Mouse (Mus musculus) thymus, adult 2 months (tissue): Measurements from ENCODE around the gene Slc9a3r2. TPM values are rescaled to one million over a fixed set of nuclear protein-coding genes. Genes with fewer than 3 reads are reported as not detected.

Experiments
- DNase-seq: peaks from one replicate; pipeline ENCODE4 v3.0.0; 2021
- H3K27ac ChIP-seq: fragments of 200-500 bp; 2 replicates; pipeline ENCODE4 v1.5.1; 2012; ENCODE audit warnings: low read length, control low read depth; ENCODE audit not compliant: control insufficient read depth, insufficient read depth
- H3K27me3 ChIP-seq: fragments of 200-500 bp; 2 replicates; pipeline ENCODE4 v1.6.1; 2012; ENCODE audit warnings: mild to moderate bottlenecking, low read length, moderate library complexity, mixed read lengths; ENCODE audit not compliant: control insufficient read depth, insufficient read depth
- H3K36me3 ChIP-seq: fragments of 200-500 bp; 2 replicates; pipeline ENCODE4 v1.6.1; 2012; ENCODE audit warnings: mild to moderate bottlenecking, low read length, moderate library complexity; ENCODE audit not compliant: control insufficient read depth, insufficient read depth
- H3K4me1 ChIP-seq: fragments of 200-500 bp; replicated peaks from 2 replicates; pipeline ENCODE4 v1.6.1; 2012; ENCODE audit warnings: low read length; ENCODE audit not compliant: control insufficient read depth, insufficient read depth
- H3K4me3 ChIP-seq: fragments of 200-500 bp; 2 replicates; pipeline ENCODE4 v1.5.1; 2012; ENCODE audit warnings: mild to moderate bottlenecking, low read length, control low read depth, moderate library complexity; ENCODE audit not compliant: control insufficient read depth, insufficient read depth
- CTCF ChIP-seq: fragments of 200-500 bp; IDR thresholded peaks from 2 replicates; pipeline ENCODE4 v1.5.1; 2012; ENCODE audit warnings: mild to moderate bottlenecking, control low read depth, low read length, moderate library complexity, borderline replicate concordance; ENCODE audit not compliant: control insufficient read depth, poor library complexity, insufficient read depth; ENCODE audit errors: extremely low read depth
- POLR2A ChIP-seq: fragments of 200-500 bp; IDR thresholded peaks from 2 replicates; pipeline ENCODE4 v1.6.1; 2012; ENCODE audit warnings: mild to moderate bottlenecking, low read length, control low read depth, moderate library complexity; ENCODE audit not compliant: control insufficient read depth, poor library complexity, insufficient read depth; ENCODE audit errors: extremely low read depth
- WGBS: fragments of 180-500 bp; shearing (Covaris S2); methylation state at CpG from one replicate; pipeline ENCODE4 v1.1.7; 2018; 5-methylcytosine and 5-hydroxymethylcytosine counted together
- polyA plus RNA-seq: library from polyadenylated mRNA; depleted of rRNA; stranded (reverse); fragments of >200 nt; gene quantifications from 2 replicates; pipeline ENCODE4 v1.2.3, GENCODE M21; 2012

Slc9a3r2 gene
- polyA plus RNA-seq, 1 experiment: 19.6 TPM

DNA sequence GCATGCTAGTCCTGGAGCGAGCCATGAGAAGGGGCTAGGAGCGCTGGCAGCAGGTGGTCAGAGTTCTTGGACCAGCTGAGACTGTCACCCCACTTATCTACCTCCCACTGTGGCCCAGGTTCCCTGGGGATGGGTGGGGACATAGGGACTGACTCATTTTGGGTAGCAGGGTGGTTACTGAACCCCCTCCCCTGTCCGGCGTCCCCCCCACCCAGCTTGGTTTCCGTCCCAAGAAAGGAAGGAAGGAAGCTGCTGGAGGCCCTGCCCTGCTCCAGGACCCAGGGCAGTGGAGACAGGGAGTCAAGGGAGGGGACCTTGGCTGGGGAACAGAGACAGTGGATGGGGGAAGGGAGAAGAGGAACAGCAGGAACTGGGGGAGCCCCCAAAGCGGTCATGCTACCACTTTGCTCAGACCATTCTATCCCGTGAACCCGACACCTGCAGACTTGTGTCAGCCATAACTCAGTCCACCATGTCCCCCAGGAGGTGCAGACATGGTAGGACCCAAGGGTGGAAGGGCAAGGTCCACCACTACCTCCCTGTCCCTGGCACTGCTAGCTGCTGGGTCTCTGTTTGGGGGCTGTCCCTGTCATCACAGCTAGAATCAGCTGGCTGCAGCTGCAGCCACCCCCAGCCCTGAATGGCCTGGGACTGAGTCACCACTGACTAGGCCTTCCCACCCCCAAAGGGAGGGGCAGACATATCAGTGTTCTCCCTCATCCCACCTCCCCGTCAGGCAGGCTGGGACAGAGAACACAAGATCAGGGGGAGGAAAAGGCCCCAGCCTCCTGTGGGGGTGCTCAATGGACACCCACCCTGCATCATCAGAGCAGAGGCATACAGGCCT is 5.0 kb downstream of the Slc9a3r2 start:
- H3K27ac ChIP-seq: no peak overlapping the region
- DNase-seq: no peak
- WGBS: 91% methylated on average over 9 of the region's 9 CpGs
- no peak overlapping the region for H3K4me3 ChIP-seq
- H3K27me3 ChIP-seq: no peaks in the 10 kb centered on the region; the same call in 1 of the 2 replicates
- H3K36me3 ChIP-seq: no peaks in the 10 kb centered on the region
- peaks cover 7% of the 10 kb centered on the region for H3K4me1 ChIP-seq
- no peak for TF ChIP-seq POLR2A
- TF ChIP-seq CTCF: no peak

DNA sequence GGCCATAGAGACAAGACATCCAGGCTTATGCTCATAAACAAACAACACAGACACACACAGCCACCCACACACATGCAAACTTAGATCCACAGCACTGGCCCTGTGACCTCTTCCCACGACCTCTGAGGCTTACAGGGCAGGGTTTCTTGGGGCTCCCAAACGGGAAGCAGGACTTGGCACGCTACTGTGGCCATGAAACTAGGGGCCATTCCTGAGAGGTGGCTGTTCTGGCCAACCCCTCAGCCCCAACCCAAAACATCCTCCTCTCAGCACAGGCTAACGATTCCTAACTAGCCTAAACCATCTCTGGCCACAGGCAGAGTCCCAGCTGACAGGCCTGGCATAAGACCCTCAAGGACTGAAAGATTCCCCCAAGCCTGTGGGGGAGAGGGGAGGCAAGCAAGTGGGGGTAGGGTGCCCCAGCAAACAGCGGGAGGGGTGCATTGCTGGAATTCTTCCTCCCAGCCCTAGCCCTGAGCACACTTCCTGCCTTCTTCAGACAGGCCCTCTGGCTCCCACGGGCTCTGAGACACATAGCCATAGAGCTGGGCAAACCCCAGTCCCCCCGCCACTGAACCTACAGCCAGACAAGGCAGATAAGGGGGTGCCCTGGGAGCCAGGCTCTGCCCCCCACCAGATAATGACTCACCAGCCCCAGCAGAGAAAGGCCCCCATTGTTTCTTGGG is 6.0 kb downstream of the Slc9a3r2 start:
- Histone ChIP-seq H3K4me1 (no peaks in the 10 kb centered on the region), H3K27ac (no peak overlapping the region), H3K36me3 (no peaks in the 10 kb centered on the region), H3K4me3 (no peak overlapping the region), H3K27me3 (no peaks in the 10 kb centered on the region; the same call in 1 of the 2 replicates)
- no peak for DNase-seq
- TF ChIP-seq POLR2A: no peak
- no peak for TF ChIP-seq CTCF
- 87% methylated on average over 7 of the region's 7 CpGs for WGBS

DNA sequence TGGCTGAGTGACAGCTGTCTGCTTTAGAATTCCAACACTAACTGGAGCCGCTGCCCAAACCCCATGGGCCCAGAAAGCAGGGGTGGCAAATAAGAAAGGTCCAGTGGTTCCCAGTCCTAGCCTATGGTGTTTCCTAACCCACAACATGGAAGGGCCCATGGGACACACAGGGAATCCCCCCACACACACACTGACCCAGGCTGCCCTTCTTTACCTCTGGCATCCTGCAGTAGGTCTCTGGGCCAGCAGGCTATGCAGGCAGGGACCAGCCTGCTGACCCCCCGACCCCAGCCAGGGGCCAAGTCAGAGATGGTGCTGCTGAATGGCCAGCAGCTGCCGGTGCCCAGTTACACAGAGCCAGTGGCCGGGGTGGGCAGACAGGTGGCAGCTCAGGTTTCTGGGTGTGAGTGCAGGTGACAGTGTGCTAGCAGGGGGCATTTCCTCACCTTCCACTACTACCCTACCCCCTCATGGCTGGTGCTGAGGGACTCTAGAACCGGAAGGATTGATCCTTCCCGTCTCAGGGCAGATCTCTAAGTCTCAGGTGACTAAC is 7.3 kb downstream of the Slc9a3r2 start:
- H3K36me3 ChIP-seq: no peaks in the 10 kb centered on the region
- TF ChIP-seq CTCF (no peak), POLR2A (no peak)
- H3K4me1 ChIP-seq: no peaks in the 10 kb centered on the region
- DNase-seq: no peak
- no peak overlapping the region for H3K27ac ChIP-seq
- no peak overlapping the region for H3K4me3 ChIP-seq
- WGBS: 89% methylated on average over 6 of the region's 6 CpGs
- no peaks in the 10 kb centered on the region for H3K27me3 ChIP-seq

DNA sequence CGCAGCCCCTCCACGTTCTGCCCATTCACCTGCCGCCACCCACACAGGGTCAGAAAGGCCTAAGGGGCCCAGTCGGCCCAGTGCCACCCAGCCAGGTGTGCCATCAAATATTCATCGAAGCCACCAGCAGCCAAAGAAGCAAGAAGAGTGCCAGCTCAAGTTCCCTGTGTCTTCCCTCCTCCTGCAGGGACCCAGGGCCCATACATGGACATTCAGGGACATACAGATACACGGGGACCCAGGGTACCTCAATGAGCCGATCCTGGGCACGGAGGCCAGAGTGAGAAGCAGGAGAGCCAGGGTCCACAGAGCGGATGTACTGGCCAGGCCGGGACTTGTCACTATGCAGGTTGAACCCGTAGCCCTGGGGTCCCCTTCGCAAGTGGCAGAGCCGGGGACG is 8.2 kb downstream of the Slc9a3r2 start:
- no peaks in the 10 kb centered on the region for H3K27me3 ChIP-seq
- H3K4me3 ChIP-seq: no peak overlapping the region
- no peaks in the 10 kb centered on the region for H3K4me1 ChIP-seq
- DNase-seq: no peak
- TF ChIP-seq POLR2A: no peak
- TF ChIP-seq CTCF: no peak
- H3K36me3 ChIP-seq: no peaks in the 10 kb centered on the region
- WGBS: 97% methylated on average over 14 of the region's 14 CpGs
- no peak overlapping the region for H3K27ac ChIP-seq

DNA sequence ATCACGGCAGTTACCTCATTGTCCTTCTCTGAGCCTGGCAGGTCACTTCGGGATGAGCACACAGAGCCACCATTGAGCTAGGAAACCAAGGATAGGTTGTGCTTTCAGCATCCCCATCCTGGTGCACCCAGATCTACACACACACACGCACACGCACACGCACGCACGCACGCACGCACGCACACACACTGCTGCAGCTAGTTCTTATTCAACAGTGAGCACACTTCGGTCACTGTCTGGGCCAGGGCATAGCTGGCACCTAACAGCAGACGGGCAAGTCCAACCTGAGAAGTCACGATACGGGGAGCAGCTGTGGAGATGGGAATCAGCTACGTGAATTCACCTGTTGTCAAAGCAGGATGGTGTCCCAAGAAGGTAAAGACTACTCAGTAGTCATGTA is 9.5 kb downstream of the Slc9a3r2 start:
- Histone ChIP-seq H3K27me3 (no peaks in the 10 kb centered on the region), H3K36me3 (no peaks in the 10 kb centered on the region), H3K4me1 (no peaks in the 10 kb centered on the region), H3K27ac (no peak overlapping the region), H3K4me3 (no peak overlapping the region)
- DNase-seq: no peak
- WGBS: 97% methylated on average over 15 of the region's 15 CpGs
- no peak for TF ChIP-seq CTCF
- no peak for TF ChIP-seq POLR2A

DNA sequence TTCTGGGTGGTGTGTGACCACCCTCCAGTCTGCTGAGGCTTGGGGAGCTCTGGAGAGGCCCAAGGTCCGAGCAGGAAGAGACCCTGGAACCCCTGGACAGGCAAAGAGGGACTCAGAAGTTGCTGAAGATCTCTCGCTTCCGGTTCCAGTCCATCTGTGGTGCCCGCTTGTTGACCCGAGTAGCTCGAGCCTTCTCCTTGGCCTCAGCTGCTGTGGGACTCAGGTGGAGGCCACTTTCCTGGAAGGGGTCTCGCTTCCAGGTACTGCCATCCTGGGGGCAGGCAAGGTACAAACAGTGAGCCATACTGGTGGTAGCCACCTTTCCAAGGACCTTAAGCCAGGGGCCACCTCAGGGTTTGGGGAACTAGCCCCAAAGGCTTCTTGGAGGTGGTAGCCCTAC is 10.0 kb downstream of the Slc9a3r2 start:
- 92% methylated on average over 7 of the region's 7 CpGs for WGBS
- H3K4me1 ChIP-seq: no peaks in the 10 kb centered on the region
- H3K27ac ChIP-seq: no peak overlapping the region
- TF ChIP-seq CTCF: no peak
- no peak for TF ChIP-seq POLR2A
- H3K27me3 ChIP-seq: no peaks in the 10 kb centered on the region
- H3K4me3 ChIP-seq: no peak overlapping the region
- no peak for DNase-seq
- H3K36me3 ChIP-seq: no peaks in the 10 kb centered on the region
